8 mouse cellular contexts compared by ENCODE assay signal in genomic region chr13:21778814-21779766, GRCm38 (mm10). TPM values are rescaled to one million over a fixed set of nuclear protein-coding genes. Genes with fewer than 3 reads are reported as not detected.
A peak's percentile ranks its signal among the peaks of the same experiment; 100 is the strongest.
DNase-seq lines count a peak whose midpoint lies in the region; ATAC-seq and TF ChIP-seq lines count a peak whose summit lies in the region.

No protein-coding gene starts in this region.

- peaks cover 2% of the 10 kb centered on the region; the same call in 1 of the 2 replicates for H3K9me3 ChIP-seq in erythroblast, embryonic 14.5 days (ENCODE audit: control insufficient read depth, low read length)
- H3K9me3 ChIP-seq in heart, embryonic 13.5 days = no peaks in the 10 kb centered on the region
- no peaks in the 10 kb centered on the region for H3K9me3 ChIP-seq in kidney, postnatal 0 days (replicated peaks; ENCODE audit: low read length)

- H3K27ac ChIP-seq in heart, embryonic 13.5 days (replicated peaks) = peak overlapping the region; percentile 92
- peak overlapping the region; percentile 88 for H3K27ac ChIP-seq in kidney, postnatal 0 days
- peak overlapping the region; percentile 8; the same call in 1 of the 2 replicates for H3K27ac ChIP-seq in liver, adult 2 months (replicated peaks; ENCODE audit: insufficient read depth, low read depth, low read length)

- peaks cover 73% of the 10 kb centered on the region for H3K4me1 ChIP-seq in erythroblast, embryonic 14.5 days (ENCODE audit: control insufficient read depth)
- peaks cover 33% of the 10 kb centered on the region for H3K4me1 ChIP-seq in heart, embryonic 13.5 days
- H3K4me1 ChIP-seq in kidney, postnatal 0 days (replicated peaks; ENCODE audit: insufficient read depth, low read length) = no peaks in the 10 kb centered on the region
- peaks cover 7% of the 10 kb centered on the region for H3K4me1 ChIP-seq in liver, adult 2 months (ENCODE audit: control insufficient read depth, insufficient read depth, low read length)

- no peak for TF ChIP-seq POLR2A in liver, adult 2 months (IDR thresholded peaks at IDR 0.05; ENCODE audit: extremely low read depth, insufficient read depth, low read length)

- 7% methylated on average over 33 of the region's 33 CpGs for WGBS in heart, embryonic 13.5 days
- 3% methylated on average over 33 of the region's 33 CpGs for WGBS in kidney, postnatal 0 days
- 3% methylated on average over 33 of the region's 33 CpGs for WGBS in liver, adult 2 months

- DNase-seq in CD4-positive helper T cell, adult 2 months (ENCODE audit: low read depth, low spot score) = peak; percentile 95
- DNase-seq in brain, embryonic 18.5 days (ENCODE audit: low read depth, low spot score) = peak; percentile 88
- peak; percentile 97 for DNase-seq in kidney, postnatal 0 days (ENCODE audit: low spot score)
- DNase-seq in liver, adult 2 months (ENCODE audit: extremely low read depth, low read depth, low spot score) = peak; percentile 68
- peak; percentile 78 to 87 for DNase-seq in spleen, postnatal 4 days (ENCODE audit: low spot score in 2 of 2)

- peak; percentile 57; the same call in 1 of the 2 replicates for ATAC-seq in heart, embryonic 13.5 days (ENCODE audit: extremely low read depth, insufficient number of reproducible peaks, low FRiP score, low TSS enrichment)
- ATAC-seq in kidney, postnatal 0 days (replicated peaks; ENCODE audit: low FRiP score, low read depth) = peak; percentile 90
- peak; percentile 93 for ATAC-seq in monocyte, adult 5-6 weeks (replicated peaks; ENCODE audit: insufficient number of reproducible peaks, low FRiP score, low TSS enrichment, poor library complexity, severe bottlenecking)

- H3K79me2 ChIP-seq in liver, adult 2 months (ENCODE audit: control insufficient read depth, insufficient read depth, low read length) = no peaks in the 10 kb centered on the region

- H3K36me3 ChIP-seq in erythroblast, embryonic 14.5 days (ENCODE audit: control insufficient read depth) = peaks cover 34% of the 10 kb centered on the region
- H3K36me3 ChIP-seq in heart, embryonic 13.5 days = no peaks in the 10 kb centered on the region
- H3K36me3 ChIP-seq in kidney, postnatal 0 days (ENCODE audit: insufficient read depth, low read length) = no peaks in the 10 kb centered on the region
- H3K36me3 ChIP-seq in liver, adult 2 months (ENCODE audit: control insufficient read depth, insufficient read depth, low read length) = no peaks in the 10 kb centered on the region

- no peaks in the 10 kb centered on the region for H3K27me3 ChIP-seq in erythroblast, embryonic 14.5 days (ENCODE audit: control insufficient read depth)
- no peaks in the 10 kb centered on the region for H3K27me3 ChIP-seq in heart, embryonic 13.5 days (replicated peaks)
- H3K27me3 ChIP-seq in kidney, postnatal 0 days (ENCODE audit: insufficient read depth, low read length) = no peaks in the 10 kb centered on the region
- H3K27me3 ChIP-seq in liver, adult 2 months (ENCODE audit: control insufficient read depth, insufficient read depth, low read length) = no peaks in the 10 kb centered on the region

- TF ChIP-seq CTCF in kidney, postnatal 0 days (IDR thresholded peaks at IDR 0.05; ENCODE audit: low read depth) = no peak
- TF ChIP-seq CTCF in liver, adult 2 months (IDR thresholded peaks at IDR 0.05; ENCODE audit: low read depth, low read length) = no peak

- H3K9ac ChIP-seq in heart, embryonic 13.5 days = peak overlapping the region; percentile 92
- peak overlapping the region; percentile 75 for H3K9ac ChIP-seq in kidney, postnatal 0 days (ENCODE audit: low read depth, low read length)
- peak overlapping the region; percentile 69 for H3K9ac ChIP-seq in liver, adult 2 months (ENCODE audit: low read depth, low read length)

- peak overlapping the region; percentile 79 for H3K4me2 ChIP-seq in heart, embryonic 13.5 days
- peak overlapping the region; percentile 82 for H3K4me2 ChIP-seq in kidney, postnatal 0 days (ENCODE audit: low read length)

- peak overlapping the region; percentile 88 for H3K4me3 ChIP-seq in erythroblast, embryonic 14.5 days (replicated peaks)
- H3K4me3 ChIP-seq in heart, embryonic 13.5 days = peak overlapping the region; percentile 67
- H3K4me3 ChIP-seq in kidney, postnatal 0 days (replicated peaks; ENCODE audit: low read depth, low read length) = peak overlapping the region; percentile 48
- peak overlapping the region; percentile 57 for H3K4me3 ChIP-seq in liver, adult 2 months (ENCODE audit: insufficient read depth, low read depth, low read length)

RNA-seq across cellular contexts. Expression of gene Hist1h1b, which starts 1.3 kb away (rescaled TPM):
- polyA plus RNA-seq in erythroblast, embryonic 14.5 days (2012) = 2.6 and 5.0 TPM in 2 replicates
- 13.1 and 13.2 TPM in 2 replicates for polyA plus RNA-seq in heart, embryonic 13.5 days (2015; fragmentation: Nextera tagmentation; extraction: Ambion mirVana)
- polyA plus RNA-seq in kidney, postnatal 0 days (2015; fragmentation: Nextera tagmentation; extraction: Ambion mirVana) = 13.2 and 13.8 TPM in 2 replicates
- total RNA-seq in liver, adult 2 months (2014; rRNA removed) = 3.5 and 4.5 TPM in 2 replicates
- 0.35 TPM in 1 of 2 replicates, not detected in the other for polyA plus RNA-seq in liver, adult 2 months (2012; rRNA removed)
- 74.2 to 131 TPM (median 93.8 TPM) in 3 replicates for total RNA-seq in monocyte, adult 5-6 weeks (2017)

RNA-seq across cellular contexts. Expression of gene Hist1h3i, which starts 4.1 kb away (rescaled TPM):
- 16.8 and 41.5 TPM in 2 replicates for polyA plus RNA-seq in erythroblast, embryonic 14.5 days (2012)
- polyA plus RNA-seq in heart, embryonic 13.5 days (2015; fragmentation: Nextera tagmentation; extraction: Ambion mirVana) = 63.6 and 66.6 TPM in 2 replicates
- polyA plus RNA-seq in kidney, postnatal 0 days (2015; fragmentation: Nextera tagmentation; extraction: Ambion mirVana) = 66.0 and 72.0 TPM in 2 replicates
- 26.6 and 38.0 TPM in 2 replicates for total RNA-seq in liver, adult 2 months (2014; rRNA removed)
- 4.1 and 5.4 TPM in 2 replicates for polyA plus RNA-seq in liver, adult 2 months (2012; rRNA removed)
- total RNA-seq in monocyte, adult 5-6 weeks (2017) = 8.6 to 11.4 TPM in 2 of 3 replicates, not detected in the other

RNA-seq across cellular contexts. Expression of gene Hist1h2an, which starts 7.9 kb away (rescaled TPM):
- 15.8 and 41.3 TPM in 2 replicates for polyA plus RNA-seq in erythroblast, embryonic 14.5 days (2012)
- 1.2 and 6.6 TPM in 2 replicates for polyA plus RNA-seq in heart, embryonic 13.5 days (2015; fragmentation: Nextera tagmentation; extraction: Ambion mirVana)
- polyA plus RNA-seq in kidney, postnatal 0 days (2015; fragmentation: Nextera tagmentation; extraction: Ambion mirVana) = 4.6 TPM in 1 of 2 replicates, not detected in the other
- 7.3 and 8.7 TPM in 2 replicates for total RNA-seq in liver, adult 2 months (2014; rRNA removed)
- polyA plus RNA-seq in liver, adult 2 months (2012; rRNA removed) = not detected in 2 replicates
- 15.0 to 50.0 TPM (median 36.2 TPM) in 3 replicates for total RNA-seq in monocyte, adult 5-6 weeks (2017)

RNA-seq across cellular contexts. Expression of gene Hist1h2bp, which starts 8.2 kb away (rescaled TPM):
- polyA plus RNA-seq in erythroblast, embryonic 14.5 days (2012) = 2.2 and 5.1 TPM in 2 replicates
- polyA plus RNA-seq in heart, embryonic 13.5 days (2015; fragmentation: Nextera tagmentation; extraction: Ambion mirVana) = 0.37 and 0.49 TPM in 2 replicates
- polyA plus RNA-seq in kidney, postnatal 0 days (2015; fragmentation: Nextera tagmentation; extraction: Ambion mirVana) = 0.71 and 1.5 TPM in 2 replicates
- 0.40 and 0.74 TPM in 2 replicates for total RNA-seq in liver, adult 2 months (2014; rRNA removed)
- polyA plus RNA-seq in liver, adult 2 months (2012; rRNA removed) = not detected in 2 replicates
- 5.2 to 12.6 TPM (median 8.0 TPM) in 3 replicates for total RNA-seq in monocyte, adult 5-6 weeks (2017)

RNA-seq across cellular contexts. Expression of gene Hist1h2bn, which starts 25.2 kb away (rescaled TPM):
- polyA plus RNA-seq in erythroblast, embryonic 14.5 days (2012) = 2.7 and 5.2 TPM in 2 replicates
- polyA plus RNA-seq in heart, embryonic 13.5 days (2015; fragmentation: Nextera tagmentation; extraction: Ambion mirVana) = 1.4 and 3.5 TPM in 2 replicates
- polyA plus RNA-seq in kidney, postnatal 0 days (2015; fragmentation: Nextera tagmentation; extraction: Ambion mirVana) = 1.8 and 4.6 TPM in 2 replicates
- 4.6 and 10.8 TPM in 2 replicates for total RNA-seq in liver, adult 2 months (2014; rRNA removed)
- not detected in 2 replicates for polyA plus RNA-seq in liver, adult 2 months (2012; rRNA removed)
- 54.5 to 81.8 TPM (median 76.8 TPM) in 3 replicates for total RNA-seq in monocyte, adult 5-6 weeks (2017)

Comparison
In these comparisons a context has a peak if more than half of its experiments do, and no peak if none do; other contexts are left out.
1. Peak in every context shown above with its lines: DNase-seq, ATAC-seq, H3K4me3 ChIP-seq and H3K27ac ChIP-seq.
2. H3K27ac ChIP-seq: peak in every context shown above with its lines; median percentile 92 in heart, embryonic 13.5 days; 88 in kidney, postnatal 0 days; 8 in liver, adult 2 months.